Mouse (Mus musculus): ENCODE data around the gene Nell2.

DNA sequence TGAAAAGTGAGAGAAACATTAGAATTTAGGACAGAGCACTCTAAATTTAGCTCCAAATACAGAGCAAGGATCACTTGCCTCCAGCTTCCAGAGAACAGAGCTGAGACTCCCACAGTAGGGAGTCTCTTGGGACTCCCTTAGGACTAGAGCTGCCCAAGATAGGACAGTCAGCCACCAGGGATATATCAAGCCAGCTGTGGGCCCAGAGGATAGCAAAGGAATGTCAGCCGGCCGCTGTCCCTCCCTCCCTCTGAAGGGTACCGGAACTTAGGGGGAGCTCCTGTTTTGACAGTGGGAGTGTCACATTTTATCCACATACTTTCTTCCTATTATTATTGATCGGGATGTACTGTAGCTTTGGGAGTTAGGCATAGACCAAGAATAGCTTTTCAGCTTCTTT is 319.2 kb downstream of the Nell2 start:
- TF ChIP-seq CTCF (IDR thresholded peaks at IDR 0.05; ENCODE audit: extremely low read depth, insufficient read depth, insufficient read length, insufficient replicate concordance) (no peak), POLR2A (IDR thresholded peaks at IDR 0.05; ENCODE audit: low read depth, low read length) (no peak)
